Mouse (Mus musculus) lung, adult 2 months (tissue): ENCODE results near the gene Ccdc169.

Experiments used
- CTCF ChIP-seq: fragments of 200-500 bp; IDR thresholded peaks from 2 replicates; pipeline ENCODE4 v1.5.1; 2011; ENCODE audit warnings: mild to moderate bottlenecking, low read length, control low read depth; ENCODE audit not compliant: insufficient read depth
- POLR2A ChIP-seq: fragments of 200-500 bp; IDR thresholded peaks from 2 replicates; pipeline ENCODE4 v1.6.1; 2011; ENCODE audit warnings: low read depth, mild to moderate bottlenecking, control low read depth, low read length, borderline replicate concordance; ENCODE audit errors: extremely low read depth

DNA sequence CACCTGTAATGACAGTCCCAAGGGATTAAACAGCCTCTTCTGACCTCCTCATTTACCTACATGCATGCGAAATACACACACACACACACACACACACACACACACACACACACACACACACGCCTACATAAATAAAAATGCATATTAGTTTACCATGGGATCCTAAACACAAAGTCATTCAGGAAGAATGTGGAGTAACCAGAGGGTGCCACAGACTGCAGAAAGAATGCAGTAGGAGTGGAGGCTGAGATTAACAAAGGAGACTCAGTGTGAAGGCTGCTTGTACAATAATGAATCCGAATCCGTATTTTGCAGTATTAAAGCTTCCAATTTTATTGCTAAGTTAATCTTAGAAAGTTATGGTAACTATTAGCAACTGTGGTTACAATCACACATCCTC, 7.8 kb downstream of the Ccdc169 start:
- TF ChIP-seq POLR2A = no peak
- TF ChIP-seq CTCF = no peak
